Mouse (Mus musculus): Measurements from ENCODE around the gene Amer2. TPM values are rescaled to one million over a fixed set of nuclear protein-coding genes. Genes with fewer than 3 reads are reported as not detected.

The Amer2 gene
- polyA plus RNA-seq, 1 experiment from 2014 or later, result 0.48 TPM

- no peaks in the 10 kb centered on the region for H3K4me1 ChIP-seq (replicated peaks)
- H3K36me3 ChIP-seq (replicated peaks), result no peaks in the 10 kb centered on the region
- H3K9me3 ChIP-seq (replicated peaks), result no peaks in the 10 kb centered on the region
These were observed 51.1 kb downstream of the Amer2 start for GRCm38 (mm10) chr14:60424174-60424573.

DNA sequence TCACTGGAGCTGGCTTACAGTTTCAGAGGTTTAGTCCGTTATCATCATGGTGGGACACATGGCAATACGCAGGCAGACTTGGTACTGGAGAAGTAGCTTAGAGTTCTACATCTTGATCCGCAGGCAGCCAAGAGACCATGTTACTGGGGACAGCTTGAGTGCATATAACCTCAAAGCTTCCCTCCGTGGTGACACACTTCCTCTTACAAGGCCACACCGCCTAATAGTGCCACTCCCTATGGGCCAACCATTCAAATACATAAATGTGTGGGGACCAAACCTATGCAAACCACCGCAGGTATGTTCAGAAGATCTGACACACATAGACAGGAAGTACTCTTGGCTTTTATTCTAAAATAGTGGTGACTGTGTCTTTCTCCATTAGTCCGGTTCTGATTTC, 52.5 kb downstream of the Amer2 start:
- Histone ChIP-seq H3K27me3 (no peaks in the 10 kb centered on the region), H3K4me1 (replicated peaks) (no peaks in the 10 kb centered on the region), H3K4me3 (replicated peaks) (no peak overlapping the region), H3K9ac (no peak overlapping the region), H3K27ac (replicated peaks) (no peak overlapping the region), H3K4me2 (no peak overlapping the region), H3K9me3 (replicated peaks) (no peaks in the 10 kb centered on the region), H3K36me3 (replicated peaks) (no peaks in the 10 kb centered on the region)
- WGBS (ENCODE audit: insufficient replicate concordance), result 31% methylated on average over 7 of the region's 7 CpGs
- ATAC-seq (ENCODE audit: insufficient read depth), result no peak

More at GRCm38 (mm10) chr14:60424174-60424573, 51.1 kb downstream of the Amer2 start:
- Histone ChIP-seq H3K4me3 (replicated peaks) (no peak overlapping the region), H3K4me2 (no peak overlapping the region), H3K27me3 (no peaks in the 10 kb centered on the region), H3K9ac (no peak overlapping the region), H3K27ac (replicated peaks) (no peak overlapping the region)
- 34% methylated on average over 3 of the region's 3 CpGs for WGBS (ENCODE audit: insufficient replicate concordance)
- no peak for ATAC-seq (ENCODE audit: insufficient read depth)

DNA sequence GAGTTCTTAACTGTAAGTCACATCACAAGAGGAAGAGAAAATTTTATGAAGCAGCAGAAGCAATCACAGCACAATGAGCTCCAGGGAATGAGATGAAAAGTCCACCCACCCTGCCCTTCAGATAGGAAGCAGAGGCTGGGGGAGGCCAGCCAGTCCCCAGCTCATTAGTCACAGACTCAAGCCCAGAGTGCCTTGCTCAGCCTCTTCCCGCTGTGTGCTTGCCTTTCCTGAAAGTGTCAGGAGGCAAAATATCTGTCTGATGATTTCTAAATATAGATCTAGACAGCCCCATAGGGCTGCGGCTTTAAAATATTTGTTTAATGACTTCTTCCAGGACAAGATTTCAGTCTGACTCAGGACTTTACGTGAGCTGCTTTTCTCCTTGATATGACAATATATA, 54.8 kb downstream of the Amer2 start:
- Histone ChIP-seq H3K9ac (no peak overlapping the region), H3K36me3 (replicated peaks) (no peaks in the 10 kb centered on the region), H3K4me1 (replicated peaks) (no peaks in the 10 kb centered on the region), H3K9me3 (replicated peaks) (no peaks in the 10 kb centered on the region), H3K27ac (replicated peaks) (no peak overlapping the region), H3K27me3 (no peaks in the 10 kb centered on the region), H3K4me2 (no peak overlapping the region), H3K4me3 (replicated peaks) (no peak overlapping the region)
- 53% methylated on average over 3 of the region's 3 CpGs for WGBS (ENCODE audit: insufficient replicate concordance)
- ATAC-seq (ENCODE audit: insufficient read depth), result no peak

- Histone ChIP-seq H3K9me3 (replicated peaks) (no peaks in the 10 kb centered on the region), H3K27me3 (no peaks in the 10 kb centered on the region), H3K27ac (replicated peaks) (no peak overlapping the region), H3K4me1 (replicated peaks) (no peaks in the 10 kb centered on the region), H3K36me3 (replicated peaks) (no peaks in the 10 kb centered on the region), H3K4me2 (no peak overlapping the region), H3K4me3 (replicated peaks) (no peak overlapping the region), H3K9ac (no peak overlapping the region)
- 61% methylated on average over 6 of the region's 6 CpGs for WGBS (ENCODE audit: insufficient replicate concordance)
- no peak for ATAC-seq (ENCODE audit: insufficient read depth)
These were observed 56.5 kb downstream of the Amer2 start for GRCm38 (mm10) chr14:60429513-60429912.

GRCm38 (mm10) chr14:60431515-60431914, 58.5 kb downstream of the Amer2 start:
- no peak overlapping the region for H3K4me3 ChIP-seq (replicated peaks)
- 45% methylated on average over 5 of the region's 5 CpGs for WGBS (ENCODE audit: insufficient replicate concordance)
- no peak for ATAC-seq (ENCODE audit: insufficient read depth)
- no peak overlapping the region for H3K27ac ChIP-seq (replicated peaks)
- H3K9me3 ChIP-seq (replicated peaks), result no peaks in the 10 kb centered on the region
- H3K9ac ChIP-seq, result no peak overlapping the region
- H3K36me3 ChIP-seq (replicated peaks), result no peaks in the 10 kb centered on the region
- H3K4me1 ChIP-seq (replicated peaks), result no peaks in the 10 kb centered on the region
- no peak overlapping the region for H3K4me2 ChIP-seq
- no peaks in the 10 kb centered on the region for H3K27me3 ChIP-seq

DNA sequence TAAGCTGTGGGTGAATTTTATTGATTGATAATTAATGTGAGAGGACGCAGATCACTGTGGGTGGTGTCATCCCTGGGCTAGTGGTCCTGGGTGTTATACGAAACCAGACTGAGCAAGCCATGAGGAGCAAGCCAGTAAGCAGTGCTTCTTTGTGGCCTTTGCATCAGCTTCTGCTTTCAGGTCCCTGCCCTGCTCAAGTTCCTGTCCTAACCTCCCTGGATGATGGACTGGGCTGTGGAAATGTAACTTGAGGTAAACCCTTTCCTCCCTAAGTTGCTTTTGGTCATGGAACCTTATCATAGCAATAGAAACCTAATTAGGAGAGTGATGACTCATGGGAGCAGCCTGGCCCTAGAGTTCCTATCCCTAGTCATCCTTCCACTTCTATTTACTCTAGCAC, 59.1 kb downstream of the Amer2 start:
- WGBS (ENCODE audit: insufficient replicate concordance), result 61% methylated on average over 2 of the region's 2 CpGs
- ATAC-seq (ENCODE audit: insufficient read depth), result no peak
- no peaks in the 10 kb centered on the region for H3K27me3 ChIP-seq
- no peak overlapping the region for H3K27ac ChIP-seq (replicated peaks)
- no peak overlapping the region for H3K4me3 ChIP-seq (replicated peaks)
- no peaks in the 10 kb centered on the region for H3K4me1 ChIP-seq (replicated peaks)
- H3K4me2 ChIP-seq, result no peak overlapping the region
- no peaks in the 10 kb centered on the region for H3K36me3 ChIP-seq (replicated peaks)
- H3K9me3 ChIP-seq (replicated peaks), result no peaks in the 10 kb centered on the region
- no peak overlapping the region for H3K9ac ChIP-seq

DNA sequence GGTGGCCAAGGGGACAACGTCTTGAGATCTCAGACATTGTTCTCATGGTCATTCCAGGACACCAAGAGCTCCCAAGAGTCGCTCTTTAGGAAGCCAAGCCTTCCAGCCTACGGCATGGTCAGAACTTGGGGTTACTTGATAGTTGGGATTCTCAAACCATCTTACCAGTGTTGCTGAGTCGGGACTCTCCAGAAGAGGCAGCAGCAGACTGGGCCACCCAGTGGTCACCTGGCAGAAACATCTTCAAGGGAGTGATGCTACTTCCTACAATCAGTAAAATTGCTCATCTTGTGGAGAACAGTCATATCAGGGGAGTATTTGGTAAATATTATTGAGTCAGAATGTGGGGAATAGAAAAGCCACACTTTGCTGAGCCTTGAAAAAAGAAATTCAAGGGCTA, 62.5 kb downstream of the Amer2 start:
- no peak overlapping the region for H3K27ac ChIP-seq (replicated peaks)
- no peak overlapping the region for H3K9ac ChIP-seq
- WGBS (ENCODE audit: insufficient replicate concordance), result 42% methylated on average over 4 of the region's 4 CpGs
- no peak for ATAC-seq (ENCODE audit: insufficient read depth)
- H3K4me2 ChIP-seq, result no peak overlapping the region
- H3K36me3 ChIP-seq (replicated peaks), result no peaks in the 10 kb centered on the region
- no peak overlapping the region for H3K4me3 ChIP-seq (replicated peaks)
- no peaks in the 10 kb centered on the region for H3K27me3 ChIP-seq
- no peaks in the 10 kb centered on the region for H3K9me3 ChIP-seq (replicated peaks)
- no peaks in the 10 kb centered on the region for H3K4me1 ChIP-seq (replicated peaks)

DNA sequence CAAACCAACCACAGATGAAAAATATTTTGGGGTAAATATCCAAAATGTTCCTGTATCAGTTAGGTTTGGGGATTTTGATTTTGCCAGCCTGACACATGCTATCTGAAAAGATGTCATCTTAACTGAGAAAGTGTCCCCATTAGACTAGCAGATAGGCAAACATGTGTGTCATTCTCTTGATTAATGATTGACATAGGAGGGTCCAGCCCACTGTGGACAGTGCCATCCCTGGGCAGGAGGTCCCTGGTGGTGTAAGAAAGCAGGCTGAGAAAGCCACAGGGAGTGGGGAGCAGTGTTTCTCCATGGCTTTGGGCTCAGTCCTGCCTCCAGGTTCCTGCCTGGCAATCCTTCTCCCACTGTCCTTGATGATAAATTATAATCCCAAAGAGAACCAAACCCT, 63.3 kb downstream of the Amer2 start:
- Histone ChIP-seq H3K27me3 (no peaks in the 10 kb centered on the region), H3K4me1 (replicated peaks) (no peaks in the 10 kb centered on the region), H3K9ac (no peak overlapping the region), H3K4me3 (replicated peaks) (no peak overlapping the region), H3K27ac (replicated peaks) (no peak overlapping the region), H3K4me2 (no peak overlapping the region), H3K9me3 (replicated peaks) (no peaks in the 10 kb centered on the region), H3K36me3 (replicated peaks) (no peaks in the 10 kb centered on the region)
- no peak for ATAC-seq (ENCODE audit: insufficient read depth)

Other genes with a start within 250 kb of the Amer2 start
- 3.5 and 4.9 TPM in 2 replicates for gene Atp8a2, start 176.1 kb upstream of the Amer2 start, polyA plus RNA-seq (2015; fragmentation: Nextera tagmentation; extraction: Ambion mirVana)
- 0.05 TPM in 1 of 2 replicates, not detected in the other for gene Nupl1, start 121.8 kb upstream of the Amer2 start, polyA plus RNA-seq (2015; fragmentation: Nextera tagmentation; extraction: Ambion mirVana)
- gene Gm49336, start 121.8 kb upstream of the Amer2 start, polyA plus RNA-seq (2015; fragmentation: Nextera tagmentation; extraction: Ambion mirVana), result 27.6 and 27.7 TPM in 2 replicates
- 13.6 and 13.7 TPM in 2 replicates for gene Mtmr6, start 108.0 kb upstream of the Amer2 start, polyA plus RNA-seq (2015; fragmentation: Nextera tagmentation; extraction: Ambion mirVana)

Measured in liver, embryonic 15.5 days (tissue).